Mouse (Mus musculus) right cerebral cortex, postnatal 14 days (tissue): Measurements from ENCODE around the gene Fgfr2.
A peak's percentile ranks its signal among the peaks of the same experiment; 100 is the strongest.

Experiments
- DNase-seq: peaks from one replicate; pipeline ENCODE4 v3.0.0; 2022

Gene Fgfr2

GRCm38 (mm10) chr7:130731792-130732191 lies 2391.4 kb downstream of the Fgfr2 start:
- no peak for DNase-seq

GRCm38 (mm10) chr7:130727560-130727959 lies 2395.6 kb downstream of the Fgfr2 start:
- DNase-seq = no peak

GRCm38 (mm10) chr7:130726724-130727422 lies 2396.3 kb downstream of the Fgfr2 start:
- no peak for DNase-seq

DNA sequence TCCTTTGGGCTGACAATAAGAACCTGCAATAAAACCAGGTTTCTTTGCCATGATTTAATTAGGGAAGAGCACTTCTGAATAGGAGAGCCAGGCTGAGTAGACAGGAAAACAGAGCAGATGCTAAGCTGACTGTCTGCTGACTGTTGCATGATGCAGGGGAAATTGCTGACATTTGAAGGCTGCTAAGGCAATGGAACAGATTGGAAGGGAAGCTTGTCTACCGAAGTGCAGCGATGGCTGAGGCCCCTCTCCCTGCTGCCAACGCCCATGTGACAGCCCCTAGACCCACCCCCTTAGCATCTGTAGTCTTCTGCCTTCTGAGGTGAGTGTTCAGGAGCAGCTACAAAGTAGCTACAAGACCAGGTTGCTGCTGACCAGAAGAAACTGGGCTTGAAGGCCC lies 2397.0 kb downstream of the Fgfr2 start:
- DNase-seq = no peak

- no peak for DNase-seq
Measured at GRCm38 (mm10) chr7:130720646-130721335, 2402.4 kb downstream of the Fgfr2 start.

DNA sequence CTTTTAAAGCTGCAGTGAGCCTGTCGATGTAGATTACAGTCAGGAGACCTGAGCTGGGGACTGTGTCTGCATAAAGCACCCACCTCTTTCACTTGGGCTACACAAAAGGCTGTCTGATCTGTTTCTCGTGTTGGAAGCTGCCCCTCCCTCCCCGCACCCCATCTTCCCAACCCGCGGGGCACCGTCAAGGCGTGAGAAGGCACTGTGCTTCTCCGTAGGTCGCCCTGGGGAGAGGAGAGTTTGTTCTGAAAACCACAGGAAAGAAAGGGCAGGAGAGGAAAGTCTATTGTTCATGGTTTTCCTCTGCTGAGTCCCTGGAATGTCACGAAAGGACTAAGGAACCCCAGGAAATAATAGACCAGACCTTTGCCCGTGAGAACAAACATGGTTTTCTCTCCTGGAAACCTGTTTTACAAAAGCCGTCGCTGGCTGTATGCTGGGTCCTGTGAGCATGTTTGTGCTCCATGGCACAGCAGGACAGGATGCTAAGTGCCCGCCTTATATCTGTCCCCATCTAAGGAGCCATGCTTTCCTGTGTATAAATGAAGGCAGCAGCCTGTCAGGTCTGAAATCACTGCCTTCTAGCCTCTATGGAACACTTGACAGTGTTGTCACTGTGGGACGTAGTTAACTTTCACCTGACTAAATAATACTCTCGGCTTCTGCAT lies 2403.1 kb downstream of the Fgfr2 start:
- DNase-seq = no peak

GRCm38 (mm10) chr7:130716989-130717388 lies 2406.2 kb downstream of the Fgfr2 start:
- DNase-seq = no peak

GRCm38 (mm10) chr7:130716341-130716740 lies 2406.8 kb downstream of the Fgfr2 start:
- DNase-seq = no peak

DNA sequence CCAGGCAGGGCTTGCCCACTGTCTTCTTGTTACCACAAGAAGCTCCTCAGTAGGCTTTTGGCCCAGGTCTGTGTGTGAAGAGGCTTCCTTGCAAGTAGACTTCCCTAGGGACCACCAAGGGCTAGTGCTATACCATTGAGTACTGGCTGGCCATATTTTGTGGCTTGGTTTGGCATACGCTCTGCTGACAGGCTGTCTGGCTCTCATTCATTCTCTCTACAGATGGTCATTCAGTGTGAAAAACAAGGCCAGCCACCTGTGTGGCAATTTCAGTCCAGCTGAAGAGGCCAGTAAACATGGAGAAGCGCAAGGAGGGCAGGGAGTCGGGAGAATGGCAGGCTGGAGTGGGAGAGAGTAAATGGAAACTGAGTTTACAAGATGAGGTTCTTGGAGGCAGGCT lies 2407.7 kb downstream of the Fgfr2 start:
- DNase-seq = no peak

DNA sequence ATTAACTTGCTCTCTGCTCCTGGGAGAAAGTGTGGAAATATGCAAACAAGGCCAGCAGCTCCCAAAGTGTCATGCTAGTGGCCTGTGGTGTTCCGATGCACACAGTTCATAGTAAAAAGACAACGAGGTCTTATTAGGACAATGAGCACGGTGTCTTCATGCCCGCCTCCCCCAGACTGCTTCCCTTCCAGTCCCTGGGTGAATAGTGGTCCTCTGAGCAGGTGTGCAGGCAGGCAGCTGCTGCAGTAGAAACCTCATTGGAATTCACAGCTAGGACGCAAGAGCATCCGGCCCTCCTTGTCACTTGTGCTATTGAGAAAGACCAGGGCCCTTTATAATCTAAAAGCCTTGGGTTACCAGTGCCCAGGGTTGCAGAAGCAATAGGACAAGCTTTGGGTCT lies 2409.8 kb downstream of the Fgfr2 start:
- DNase-seq = no peak

DNA sequence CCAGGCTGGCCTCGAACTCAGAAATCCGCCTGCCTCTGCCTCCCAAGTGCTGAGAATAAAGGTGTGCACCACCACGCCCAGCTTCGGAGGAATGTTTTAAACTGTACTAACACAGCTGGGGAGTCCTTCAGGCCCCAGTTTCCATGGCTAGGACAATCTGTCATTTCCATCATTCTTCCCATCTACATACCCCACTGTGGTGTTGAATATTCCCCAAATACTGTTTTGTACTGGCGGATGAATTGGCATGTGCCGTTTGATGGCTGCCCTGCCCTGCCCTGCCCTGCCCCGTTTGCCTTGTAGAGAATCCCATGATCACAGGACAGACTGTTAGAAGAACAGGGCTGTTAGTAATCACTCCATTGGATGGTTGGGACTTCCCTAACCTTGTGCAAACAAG lies 2411.3 kb downstream of the Fgfr2 start:
- no peak for DNase-seq

DNA sequence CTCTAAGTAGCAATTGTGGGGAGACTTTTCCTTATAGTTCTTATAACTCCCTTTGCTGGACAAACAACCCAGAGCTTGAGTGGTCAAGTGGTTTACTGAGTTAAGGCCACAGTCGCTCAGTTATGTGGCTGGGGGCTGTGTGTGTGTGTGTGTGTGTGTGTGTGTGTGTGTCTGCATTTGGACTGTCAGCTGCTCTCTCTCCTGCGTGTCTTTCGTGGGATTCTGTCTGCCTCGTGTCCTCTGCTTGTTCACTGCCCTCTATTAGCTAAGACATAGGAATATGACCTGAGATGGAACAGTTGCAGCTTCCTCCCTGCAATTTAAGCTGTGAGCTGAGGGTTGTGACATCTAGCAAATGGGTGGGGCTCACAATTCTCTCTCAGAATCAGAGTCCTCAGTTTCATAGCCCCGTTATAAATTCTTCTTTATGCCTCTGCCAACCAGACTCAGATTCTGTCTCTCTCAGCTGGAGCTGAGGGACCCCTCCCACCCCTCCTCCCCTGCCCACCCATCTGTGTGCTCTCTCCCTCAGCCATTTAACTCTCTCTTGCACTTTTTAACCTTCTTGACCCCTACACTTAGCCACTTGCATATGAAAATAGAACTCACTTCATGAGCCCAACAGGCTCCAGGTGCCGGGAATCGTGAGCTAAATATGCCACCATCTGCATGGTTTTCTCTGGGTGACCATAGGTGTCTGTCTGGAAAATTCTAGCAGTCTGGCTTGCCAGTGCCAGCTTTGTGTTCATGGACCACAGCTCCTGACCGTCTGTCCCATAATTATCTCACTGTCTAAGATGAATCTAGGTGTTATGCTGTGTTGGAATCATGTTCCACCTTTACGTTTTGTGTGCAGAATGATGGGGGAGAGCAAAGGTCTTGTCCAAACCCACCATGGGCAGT lies 2413.5 kb downstream of the Fgfr2 start:
- no peak for DNase-seq

GRCm38 (mm10) chr7:130708940-130709339 lies 2414.2 kb downstream of the Fgfr2 start:
- no peak for DNase-seq

DNA sequence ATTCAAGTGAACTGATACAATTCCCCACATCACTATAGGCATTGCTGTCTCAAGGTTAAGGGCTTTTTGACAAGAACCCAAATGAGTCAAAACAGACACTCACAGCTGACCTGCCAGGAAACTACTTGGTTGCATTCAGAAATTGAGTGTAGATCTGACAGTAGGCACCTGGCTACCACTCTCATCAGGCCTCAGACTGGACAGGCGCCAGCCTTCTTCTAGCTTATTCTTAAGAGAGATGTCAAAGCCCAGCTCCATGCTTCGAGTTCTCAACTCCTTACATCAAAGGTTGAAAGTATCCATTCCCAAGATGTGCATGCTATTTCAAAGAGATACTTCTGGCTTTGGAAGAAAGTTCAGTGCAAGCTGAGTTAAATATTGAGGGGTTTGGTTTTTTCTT lies 2417.9 kb downstream of the Fgfr2 start:
- no peak for DNase-seq

GRCm38 (mm10) chr7:130701336-130701735 lies 2421.8 kb downstream of the Fgfr2 start:
- DNase-seq = no peak

DNA sequence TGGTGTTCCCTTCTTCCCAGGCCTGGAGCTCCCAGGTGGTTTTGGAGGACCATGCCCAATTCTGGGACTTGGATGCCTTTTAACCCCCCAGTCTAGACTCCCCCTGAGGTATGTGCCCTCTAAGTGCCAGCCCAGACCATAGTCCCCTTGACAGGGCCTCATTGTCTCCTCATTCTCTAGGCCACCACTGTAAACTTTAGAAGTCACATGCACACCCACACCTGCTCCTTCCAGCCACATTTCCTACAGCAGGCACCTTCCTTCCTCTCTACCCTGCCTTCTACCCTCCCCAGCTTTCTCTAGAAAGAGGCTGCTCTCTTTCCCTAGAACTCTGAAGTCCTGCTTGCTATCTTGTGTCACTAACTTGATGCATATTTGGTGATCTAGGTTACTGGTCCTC lies 2424.7 kb downstream of the Fgfr2 start:
- no peak for DNase-seq

GRCm38 (mm10) chr7:130696347-130697234 lies 2426.6 kb downstream of the Fgfr2 start:
- DNase-seq = no peak

GRCm38 (mm10) chr7:130695669-130696338 lies 2427.3 kb downstream of the Fgfr2 start:
- DNase-seq = no peak

DNA sequence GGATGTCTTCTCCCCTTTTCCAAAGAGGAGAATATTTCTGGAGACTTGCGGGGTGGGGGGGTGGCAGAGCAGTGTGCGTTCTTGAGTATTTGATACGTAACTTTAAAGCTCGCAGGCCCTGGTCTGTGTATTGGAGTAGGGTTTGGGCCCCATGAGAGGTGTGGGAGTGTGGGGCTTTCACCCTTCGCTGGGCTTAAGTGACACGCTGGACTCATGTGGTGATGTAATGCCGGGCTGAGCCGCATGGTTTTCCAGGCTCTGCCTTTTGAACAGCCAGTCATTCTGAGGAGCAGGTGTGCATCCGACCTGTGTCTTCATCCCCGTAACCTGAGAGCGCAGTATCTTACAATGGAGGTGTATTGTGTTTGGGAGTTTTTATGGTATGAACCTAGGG lies 2429.4 kb downstream of the Fgfr2 start:
- no peak for DNase-seq

DNA sequence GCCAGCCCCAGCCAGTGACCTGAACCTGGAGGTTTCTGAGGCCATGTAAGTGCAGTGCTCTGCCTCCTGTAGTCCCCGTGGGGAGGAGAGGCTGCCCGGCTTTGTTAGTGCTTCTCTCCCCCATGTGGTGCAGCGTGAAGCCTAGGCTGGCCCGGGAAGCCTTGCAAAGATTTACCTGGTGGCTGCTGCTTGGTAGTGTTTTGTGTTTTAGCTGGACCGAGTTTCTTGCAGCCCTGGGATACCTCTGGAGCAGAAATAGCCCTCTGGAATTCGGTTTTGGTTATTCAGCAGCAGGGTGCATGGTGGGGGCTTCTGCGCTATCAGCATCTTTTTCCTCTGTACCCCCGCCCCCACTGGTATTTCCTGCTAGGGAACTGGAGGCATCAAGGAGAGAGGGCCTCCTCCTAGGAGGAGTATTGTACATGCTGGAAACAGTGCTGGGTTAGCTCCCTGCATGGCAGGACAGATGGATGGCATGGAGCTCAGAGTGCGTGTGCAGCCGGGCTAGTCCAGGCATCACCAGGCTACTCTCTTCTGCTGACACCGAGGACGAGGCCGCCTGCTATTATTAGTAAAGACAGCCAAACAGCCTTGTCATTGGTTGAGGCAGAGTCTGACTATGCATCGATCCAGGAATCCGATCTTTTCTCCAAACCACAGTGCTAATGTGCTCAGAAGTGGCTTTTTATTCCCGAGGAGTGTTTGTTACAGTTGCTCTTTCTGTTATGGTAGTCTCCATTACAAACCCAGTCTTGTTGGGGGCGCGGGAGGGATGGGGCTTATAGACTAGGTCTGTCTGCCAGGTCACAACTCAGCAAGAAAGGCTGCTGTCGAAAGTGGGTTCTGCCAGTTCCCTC lies 2430.0 kb downstream of the Fgfr2 start:
- DNase-seq = peak; percentile 48
